Mouse (Mus musculus): ENCODE results near the gene Bzw2.

Gene Bzw2

GRCm38 (mm10) chr12:36134111-36134510 lies 23.8 kb downstream of the Bzw2 start:
- DNase-seq: no peak

GRCm38 (mm10) chr12:36133547-36133946 lies 24.3 kb downstream of the Bzw2 start:
- no peak for DNase-seq

- no peak for DNase-seq
Observed at GRCm38 (mm10) chr12:36132668-36133067, 25.2 kb downstream of the Bzw2 start.

- no peak for DNase-seq
Observed at GRCm38 (mm10) chr12:36132254-36132653, 25.6 kb downstream of the Bzw2 start.

GRCm38 (mm10) chr12:36129826-36130225 lies 28.1 kb downstream of the Bzw2 start:
- DNase-seq: no peak

GRCm38 (mm10) chr12:36126049-36126448 lies 31.8 kb downstream of the Bzw2 start:
- no peak for DNase-seq

- no peak for DNase-seq
Observed at GRCm38 (mm10) chr12:36119244-36119643, 38.6 kb downstream of the Bzw2 start.

- DNase-seq: no peak
Observed at GRCm38 (mm10) chr12:36117161-36117560, 40.7 kb downstream of the Bzw2 start.

GRCm38 (mm10) chr12:36112081-36112480 lies 45.8 kb downstream of the Bzw2 start:
- DNase-seq: no peak

GRCm38 (mm10) chr12:36111110-36111509 lies 46.8 kb downstream of the Bzw2 start:
- DNase-seq: no peak

GRCm38 (mm10) chr12:36110457-36110856 lies 47.4 kb downstream of the Bzw2 start:
- DNase-seq: no peak

GRCm38 (mm10) chr12:36108442-36108841 lies 49.4 kb downstream of the Bzw2 start:
- no peak for DNase-seq

- no peak for DNase-seq
Observed at GRCm38 (mm10) chr12:36103592-36103910, 54.3 kb downstream of the Bzw2 start.

- no peak for DNase-seq
Observed at GRCm38 (mm10) chr12:36102733-36103591, 54.9 kb downstream of the Bzw2 start.

- no peak for DNase-seq
Observed at GRCm38 (mm10) chr12:36095371-36095880, 62.5 kb downstream of the Bzw2 start.

- DNase-seq: no peak
Observed at GRCm38 (mm10) chr12:36093081-36093670, 64.7 kb downstream of the Bzw2 start.

- DNase-seq: no peak
Observed at GRCm38 (mm10) chr12:36091964-36092363, 65.9 kb downstream of the Bzw2 start.

GRCm38 (mm10) chr12:36089221-36089620 lies 68.7 kb downstream of the Bzw2 start:
- no peak for DNase-seq

GRCm38 (mm10) chr12:36088804-36089203 lies 69.1 kb downstream of the Bzw2 start:
- DNase-seq: no peak

- DNase-seq: no peak
Observed at GRCm38 (mm10) chr12:36085380-36085779, 72.5 kb downstream of the Bzw2 start.

GRCm38 (mm10) chr12:36078101-36078899 lies 79.6 kb downstream of the Bzw2 start:
- no peak for DNase-seq

- DNase-seq: no peak
Observed at GRCm38 (mm10) chr12:36072860-36073259, 85.0 kb downstream of the Bzw2 start.

- DNase-seq: no peak
Observed at GRCm38 (mm10) chr12:36070231-36070630, 87.6 kb downstream of the Bzw2 start.

GRCm38 (mm10) chr12:36067538-36067937 lies 90.3 kb downstream of the Bzw2 start:
- DNase-seq: no peak

Measured in right cerebral cortex, postnatal 4 days (tissue).